Mouse (Mus musculus): ENCODE results near the gene Pstk. TPM values are rescaled to one million over a fixed set of nuclear protein-coding genes. Genes with fewer than 3 reads are reported as not detected.

Gene Pstk
- polyA plus RNA-seq, 1 experiment from 2014 or later, result 57.9 TPM

DNA sequence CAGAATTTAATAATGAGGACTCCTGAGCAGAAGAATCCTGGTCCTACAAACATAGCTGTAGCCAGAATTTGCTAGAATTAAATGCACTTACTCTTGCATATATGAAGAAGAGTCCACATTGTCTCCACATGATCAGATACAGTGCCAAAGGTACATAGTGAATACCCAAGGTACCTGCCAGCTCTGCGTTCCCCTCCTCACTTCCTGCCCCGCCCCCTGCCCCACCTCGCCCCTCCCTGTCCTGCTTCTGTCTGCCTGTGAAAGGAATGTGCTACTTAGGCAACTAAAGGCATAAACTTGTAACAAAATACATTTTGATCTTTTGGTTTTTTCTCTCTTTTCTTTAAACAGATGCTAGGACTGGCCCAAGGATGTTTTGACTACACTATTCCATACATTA lies 66.1 kb downstream of the Pstk start:
- Histone ChIP-seq H3K9me3 (ENCODE audit: control insufficient read depth, low read length) (no peaks in the 10 kb centered on the region), H3K27ac (ENCODE audit: low read depth, low read length) (no peak overlapping the region), H3K4me3 (ENCODE audit: low read length) (no peak overlapping the region), H3K4me2 (ENCODE audit: low read length) (no peak overlapping the region), H3K36me3 (ENCODE audit: control insufficient read depth, insufficient read depth, low read length) (peaks cover 5% of the 10 kb centered on the region), H3K4me1 (ENCODE audit: control insufficient read depth, insufficient read depth, low read depth, low read length) (no peaks in the 10 kb centered on the region), H3K9ac (ENCODE audit: low read depth, low read length) (no peak overlapping the region), H3K27me3 (replicated peaks; ENCODE audit: control insufficient read depth, insufficient read depth, low read length) (no peaks in the 10 kb centered on the region)
- 68% methylated on average over 3 of the region's 3 CpGs for WGBS
- no peak for ATAC-seq

Other genes starting within 250 kb of the Pstk start
- not detected in 2 replicates for gene 4933402N03Rik, start 224.8 kb upstream of the Pstk start, polyA plus RNA-seq (2015; fragmentation: Nextera tagmentation; extraction: Ambion mirVana)
- 0.03 TPM in 1 of 2 replicates, not detected in the other for gene 5430419D17Rik, start 196.7 kb upstream of the Pstk start, polyA plus RNA-seq (2015; fragmentation: Nextera tagmentation; extraction: Ambion mirVana)
- gene Cuzd1, start 48.8 kb upstream of the Pstk start, polyA plus RNA-seq (2015; fragmentation: Nextera tagmentation; extraction: Ambion mirVana), result not detected in 2 replicates
- gene Fam24b, start 41.6 kb upstream of the Pstk start, polyA plus RNA-seq (2015; fragmentation: Nextera tagmentation; extraction: Ambion mirVana), result not detected in 2 replicates
- gene Fam24a, start 37.3 kb upstream of the Pstk start, polyA plus RNA-seq (2015; fragmentation: Nextera tagmentation; extraction: Ambion mirVana), result 0.35 TPM in 1 of 2 replicates, not detected in the other
- 29.0 and 33.9 TPM in 2 replicates for gene 2310057M21Rik, start 8.4 kb upstream of the Pstk start, polyA plus RNA-seq (2015; fragmentation: Nextera tagmentation; extraction: Ambion mirVana)
- 9.6 and 11.4 TPM in 2 replicates for gene Ikzf5, start 39.4 kb downstream of the Pstk start, polyA plus RNA-seq (2015; fragmentation: Nextera tagmentation; extraction: Ambion mirVana)
- 101 and 102 TPM in 2 replicates for gene Acadsb, start 39.5 kb downstream of the Pstk start, polyA plus RNA-seq (2015; fragmentation: Nextera tagmentation; extraction: Ambion mirVana)
- gene Hmx3, start 171.7 kb downstream of the Pstk start, polyA plus RNA-seq (2015; fragmentation: Nextera tagmentation; extraction: Ambion mirVana), result 0.84 and 0.99 TPM in 2 replicates
- gene Hmx2, start 177.6 kb downstream of the Pstk start, polyA plus RNA-seq (2015; fragmentation: Nextera tagmentation; extraction: Ambion mirVana), result 1.1 and 1.3 TPM in 2 replicates
- 149 and 162 TPM in 2 replicates for gene Bub3, start 189.1 kb downstream of the Pstk start, polyA plus RNA-seq (2015; fragmentation: Nextera tagmentation; extraction: Ambion mirVana)

Data from hindbrain, embryonic 16.5 days (tissue).